Mouse (Mus musculus) ovary, adult 18-20 months (tissue): ENCODE data around the gene Megf9.

Experiments
- DNase-seq: peaks from one replicate; pipeline ENCODE4 v3.0.0; 2022; ENCODE audit warnings: low spot score, mixed read lengths

Megf9 gene

DNA sequence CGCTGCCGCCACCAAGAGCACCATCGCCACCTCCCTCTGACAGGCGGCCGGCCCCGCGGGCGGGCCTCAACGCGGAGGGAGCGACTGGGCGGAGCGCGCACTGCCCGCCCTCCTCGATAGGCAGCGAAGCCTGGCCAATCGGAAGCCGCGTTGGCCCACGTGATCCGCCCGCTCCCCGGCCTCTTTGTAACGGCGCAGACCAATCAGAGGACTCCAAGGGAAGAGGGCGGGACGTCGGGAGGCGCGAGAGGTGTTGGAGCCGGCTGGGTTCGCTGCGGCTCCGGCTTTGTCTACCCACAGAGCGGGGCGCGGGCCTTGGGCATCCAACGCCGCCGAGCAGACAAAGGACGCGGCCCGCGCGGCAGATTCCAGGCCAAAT is at the start of gene Megf9:
Gene Megf9 (minus strand): TSS at position 105 of the 379 bp plus-strand sequence.
- peak; percentile 98 for DNase-seq

DNA sequence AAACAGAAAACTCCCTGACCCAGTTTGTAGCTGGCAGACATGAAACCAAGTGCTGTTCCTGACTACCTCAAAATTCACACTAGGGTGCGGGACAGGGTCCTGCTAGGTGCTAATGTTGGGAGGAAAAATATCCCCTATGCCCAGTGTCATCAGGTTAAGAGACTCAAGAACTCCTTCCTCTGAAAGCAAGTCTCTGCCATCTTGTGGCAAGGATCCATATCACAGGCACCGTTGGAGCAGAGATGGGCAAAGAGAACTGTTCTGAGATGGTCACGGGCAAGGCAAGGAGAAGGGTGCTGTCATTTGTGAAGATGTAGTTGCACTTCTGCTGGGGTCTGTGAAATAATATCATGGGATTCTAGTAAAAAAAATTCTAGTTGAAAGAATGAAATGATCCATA is 44.9 kb upstream of the Megf9 start:
- no peak for DNase-seq

DNA sequence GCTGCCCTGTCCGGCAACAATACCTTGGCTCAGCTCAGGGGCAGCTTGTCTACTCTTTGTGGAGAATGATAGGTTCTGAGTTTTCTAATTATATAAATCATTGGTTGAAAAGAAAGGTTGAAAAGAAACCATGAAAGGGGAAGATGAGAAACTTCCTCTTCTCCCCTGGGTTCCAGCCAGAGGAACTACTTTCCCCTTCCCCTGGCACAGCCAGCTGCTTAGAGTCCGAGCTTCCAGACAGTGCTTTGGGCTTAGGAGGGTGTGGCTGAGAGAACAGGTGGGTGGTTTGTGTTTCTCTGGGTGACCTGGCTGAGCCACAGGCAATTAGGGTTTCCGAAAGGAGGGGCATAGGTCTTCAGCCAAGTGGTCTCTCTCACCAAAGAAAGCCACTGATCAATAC is 43.5 kb upstream of the Megf9 start:
- no peak for DNase-seq

DNA sequence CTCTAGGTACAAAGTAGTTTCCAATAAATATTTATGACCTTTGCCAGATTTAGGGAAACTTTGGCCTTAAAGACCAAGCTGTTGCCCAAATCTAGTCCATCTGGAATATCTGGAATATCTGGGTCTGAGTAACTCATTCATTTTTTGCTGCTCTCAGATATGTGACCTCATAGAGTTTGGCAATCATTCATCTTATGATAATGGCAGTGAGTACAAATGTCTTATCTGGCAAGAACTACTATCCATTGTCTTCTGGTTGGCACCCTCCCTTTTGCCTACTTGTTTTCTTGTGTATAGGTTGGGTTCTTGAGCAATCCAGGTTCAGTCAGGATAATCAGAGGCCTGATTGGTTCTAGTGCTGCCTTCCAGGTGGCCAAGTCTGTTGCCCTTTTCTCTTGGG is 41.3 kb upstream of the Megf9 start:
- DNase-seq = no peak

DNA sequence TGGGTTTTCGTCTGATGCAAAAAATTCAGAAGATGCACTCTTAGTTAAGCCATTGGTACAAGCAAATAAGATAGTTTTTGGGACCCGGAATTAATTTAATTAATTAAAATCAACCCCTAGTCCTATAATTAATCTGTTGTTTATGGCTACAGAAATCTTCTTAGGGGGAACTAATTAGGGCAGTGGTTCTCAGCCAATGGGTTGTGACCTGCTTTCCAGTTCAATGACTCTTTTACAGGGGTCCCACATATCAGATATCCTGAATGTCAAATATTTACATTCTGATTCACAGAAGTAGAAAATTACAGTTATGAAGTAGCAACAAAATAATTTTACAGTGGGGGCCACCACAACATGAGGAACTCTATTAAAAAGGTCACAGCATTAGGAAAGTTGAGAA is 39.1 kb upstream of the Megf9 start:
- no peak for DNase-seq

DNA sequence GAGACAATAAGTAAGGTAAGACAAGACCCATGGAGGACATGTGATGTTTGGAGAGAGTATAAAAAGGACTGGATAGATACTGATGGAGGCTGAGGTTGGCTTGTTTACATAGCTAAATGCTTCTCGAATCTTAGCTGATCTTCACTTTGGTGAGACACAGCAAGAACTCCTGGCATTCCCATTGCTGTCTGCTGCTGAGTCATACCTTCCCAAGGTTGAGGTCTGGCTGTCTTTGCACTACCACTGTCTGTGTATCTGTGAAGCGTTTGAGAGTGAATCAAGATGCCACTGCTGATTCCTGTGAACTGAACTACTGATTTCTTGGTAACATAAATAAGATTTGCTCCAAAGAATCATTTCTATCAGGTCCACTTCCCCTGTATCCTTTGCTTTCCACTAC is 19.1 kb upstream of the Megf9 start:
- peak; percentile 37 for DNase-seq

DNA sequence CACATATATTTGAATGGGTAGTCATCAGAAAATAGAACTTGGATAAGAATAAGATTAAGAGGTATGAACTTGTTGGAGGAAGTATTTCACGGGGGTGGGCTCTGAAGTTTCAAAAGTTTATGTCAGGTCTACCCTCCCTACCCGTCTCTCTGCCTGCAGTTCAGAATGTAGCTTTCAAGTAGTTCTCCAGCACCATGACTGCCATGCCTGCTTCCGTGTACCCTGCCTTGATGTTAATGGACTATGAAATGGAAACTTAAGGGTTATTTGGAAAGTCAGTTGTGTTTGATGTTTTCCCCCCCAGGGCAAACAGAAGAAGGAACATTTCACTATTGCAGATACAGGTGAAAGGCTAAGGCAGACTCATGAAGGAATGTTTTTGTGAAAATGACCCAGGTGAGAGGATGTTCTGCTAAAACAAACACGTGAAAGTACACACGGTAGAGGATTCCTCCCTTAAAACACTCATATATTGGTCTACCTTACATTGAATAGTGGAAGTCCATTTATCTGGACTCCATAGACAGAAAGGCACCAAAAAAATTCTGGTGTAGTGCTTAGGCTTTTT is 18.5 kb upstream of the Megf9 start:
- no peak for DNase-seq

DNA sequence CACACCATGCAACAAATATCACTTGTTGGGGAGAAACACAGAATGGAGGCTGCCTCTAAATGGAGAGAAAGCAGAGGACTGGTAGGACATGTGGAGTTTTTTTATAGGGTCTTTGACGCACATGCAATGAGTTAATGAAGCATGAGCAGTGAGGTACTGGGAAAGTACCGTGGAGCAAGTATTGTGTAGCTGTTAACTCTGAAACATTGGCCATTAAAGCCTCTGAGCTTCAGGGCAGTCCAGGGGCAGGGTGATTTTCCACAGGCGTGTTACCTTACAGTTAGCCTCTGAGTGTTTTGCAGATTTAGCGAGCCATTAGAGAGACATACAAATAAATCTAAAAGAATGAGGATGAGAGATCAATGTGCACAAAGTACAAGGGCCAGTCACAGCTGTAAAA is 17.3 kb upstream of the Megf9 start:
- DNase-seq = no peak

DNA sequence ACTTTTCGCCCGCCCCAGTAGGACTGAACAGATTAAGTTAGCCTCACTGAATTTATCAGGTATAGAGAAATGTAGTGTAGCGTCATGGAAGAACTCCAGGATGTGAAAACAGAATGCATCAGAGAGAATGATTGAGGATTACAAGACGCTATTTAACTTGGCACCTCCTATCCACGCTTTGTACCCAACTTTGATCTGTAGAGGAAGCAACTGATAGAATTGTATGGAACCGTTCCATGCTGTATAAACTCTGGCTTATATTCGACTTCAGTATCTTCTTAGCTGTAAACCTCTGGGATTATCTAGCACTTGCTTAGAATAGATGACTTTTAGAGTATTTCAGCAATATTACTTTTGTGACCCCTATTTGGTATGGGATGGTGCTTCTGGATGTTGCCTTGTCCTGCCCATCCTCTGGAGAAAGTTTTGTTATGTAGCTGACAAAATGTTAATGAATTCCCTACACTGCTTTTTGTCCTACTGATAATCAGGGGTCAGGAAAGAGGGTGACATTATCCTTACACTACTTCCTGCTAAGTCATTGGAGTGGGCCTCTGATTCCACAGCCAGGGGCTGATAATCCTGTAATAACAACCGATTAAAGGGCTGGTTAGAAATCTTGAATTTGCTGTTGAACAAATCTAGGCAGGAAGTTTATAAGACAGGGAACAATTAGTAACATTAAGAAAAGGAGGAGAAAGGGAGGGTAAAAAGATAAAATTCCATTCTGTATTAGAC is 12.8 kb upstream of the Megf9 start:
- DNase-seq = no peak

DNA sequence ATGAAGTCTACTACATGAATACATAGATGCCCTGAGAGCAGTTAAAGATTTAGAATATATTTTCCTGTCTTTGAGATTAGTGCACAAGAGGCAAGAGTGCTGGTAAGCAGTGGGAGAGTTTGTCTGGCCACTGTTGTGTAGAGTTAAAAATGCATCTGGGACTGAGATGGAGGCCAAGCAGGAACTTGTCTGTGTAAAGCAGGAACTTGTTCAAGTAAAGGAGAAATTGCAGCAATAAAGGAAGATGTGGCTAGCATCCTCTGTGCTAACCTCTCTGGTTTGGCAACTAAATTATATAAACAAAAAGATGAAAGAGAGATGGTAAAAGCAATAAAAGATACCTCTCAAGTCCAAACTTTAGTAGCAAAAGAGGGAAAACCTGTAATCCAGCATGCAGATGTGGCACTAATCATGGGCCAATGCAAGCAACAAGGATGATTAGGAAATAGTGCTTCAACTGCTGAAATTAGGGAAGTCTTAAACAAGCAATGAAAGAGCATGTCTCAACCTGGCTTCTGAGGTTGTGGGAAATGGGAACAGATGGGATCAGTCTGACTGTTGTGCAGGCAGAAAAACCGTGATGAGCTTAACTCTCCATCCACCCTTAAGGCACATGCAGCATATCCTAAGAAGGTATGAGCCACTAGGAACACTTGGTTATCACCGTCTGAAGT is 11.2 kb upstream of the Megf9 start:
- DNase-seq = no peak

DNA sequence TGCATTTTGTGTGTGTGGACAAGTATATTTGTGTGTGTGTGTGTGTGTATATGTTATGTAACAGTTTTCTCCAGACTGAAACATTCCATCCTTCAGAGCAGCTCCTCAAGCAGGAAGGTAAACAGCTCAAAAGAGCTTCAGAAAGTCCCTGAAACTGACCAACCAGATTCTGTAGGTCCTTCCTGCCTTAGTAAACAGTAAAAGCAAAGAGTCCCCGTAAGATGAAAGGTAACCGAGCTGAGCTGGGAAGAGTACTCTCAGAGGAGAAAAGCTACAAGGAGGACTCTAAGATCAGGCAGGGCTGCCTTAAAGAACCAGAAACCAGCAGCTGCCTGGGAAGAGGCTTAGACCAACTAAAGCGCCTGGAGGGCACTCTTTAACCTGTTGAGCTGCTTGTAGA is 9.6 kb upstream of the Megf9 start:
- DNase-seq = no peak

DNA sequence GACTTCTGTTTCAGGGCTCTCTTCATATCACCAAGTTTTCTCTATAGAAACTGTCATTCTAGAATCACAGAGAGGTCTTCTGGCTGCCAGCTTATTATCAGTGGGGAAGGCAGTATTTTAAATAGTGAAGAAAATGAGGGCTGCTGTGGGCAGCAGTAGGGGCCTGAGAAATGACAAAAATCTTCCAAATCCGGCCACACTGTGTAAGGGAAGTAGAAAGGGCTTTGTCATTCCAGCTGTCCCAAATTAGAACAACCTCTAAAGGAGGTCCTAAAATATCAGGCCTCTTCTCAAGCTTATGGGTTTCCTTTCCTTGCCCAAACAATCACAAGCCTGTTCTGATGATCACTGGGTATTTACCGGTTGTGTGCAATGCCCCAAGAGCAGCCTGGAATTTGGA is 7.6 kb upstream of the Megf9 start:
- DNase-seq = no peak

DNA sequence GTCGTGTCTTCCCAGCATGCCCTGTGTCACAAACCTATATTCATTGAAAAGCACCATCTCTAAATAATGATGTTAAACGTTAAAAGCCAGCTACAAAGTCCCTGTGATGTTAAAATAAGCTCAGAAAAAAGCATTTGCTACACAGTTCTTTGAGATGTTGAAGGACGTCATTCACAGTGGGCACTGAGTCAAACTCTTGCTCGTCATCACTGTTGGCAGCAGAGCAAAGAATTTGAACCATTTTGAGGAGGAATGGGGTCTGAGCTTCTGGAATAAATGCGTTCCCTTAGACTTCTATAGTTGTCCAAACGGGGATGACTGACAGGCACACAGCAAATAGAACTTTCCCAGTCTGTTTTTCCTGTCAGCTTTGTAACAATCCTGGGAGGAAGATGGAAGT is 5.9 kb upstream of the Megf9 start:
- no peak for DNase-seq

DNA sequence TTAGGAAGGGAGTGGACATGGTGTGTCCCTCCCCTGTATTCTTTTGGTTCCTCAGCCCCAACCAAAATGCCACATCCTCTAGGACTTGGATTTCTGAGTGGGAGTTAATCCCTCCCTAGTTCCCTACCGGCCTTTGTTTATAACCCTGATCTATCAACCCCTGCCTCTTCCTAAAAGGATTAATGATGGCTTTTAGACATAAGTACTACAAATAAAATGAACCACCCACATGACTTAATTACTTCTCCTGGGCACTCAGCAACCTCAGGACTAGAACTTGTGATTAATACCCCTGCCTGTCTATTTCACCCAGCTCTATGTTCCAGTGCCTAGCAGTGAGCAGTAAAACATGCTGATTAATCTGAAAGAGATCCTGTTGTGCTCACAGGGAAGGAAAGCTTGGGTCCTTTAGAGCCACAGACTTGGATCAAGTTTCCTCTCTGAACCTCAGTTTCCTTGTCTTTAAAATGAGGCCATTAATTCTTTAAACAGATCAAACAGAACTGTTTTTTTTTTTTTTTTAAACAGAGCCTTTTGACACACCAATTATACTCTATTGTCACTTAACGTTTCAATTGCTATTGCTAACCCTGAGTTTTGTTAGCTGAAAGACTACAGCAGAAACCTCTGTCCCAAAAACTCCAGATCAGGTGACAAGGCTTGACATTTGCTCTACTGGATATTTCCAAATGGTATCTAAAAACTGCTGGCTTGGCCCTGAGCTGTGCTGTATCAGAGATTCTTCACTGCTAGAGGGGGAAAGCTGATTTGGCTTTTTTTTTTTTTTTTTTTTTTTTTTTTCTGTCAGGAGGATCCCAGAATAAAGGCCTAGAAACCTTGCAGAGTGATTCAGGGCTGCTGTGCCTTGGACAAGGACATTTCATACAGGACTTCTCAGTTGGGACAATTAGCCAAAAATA is 2.1 kb upstream of the Megf9 start:
- DNase-seq = no peak

DNA sequence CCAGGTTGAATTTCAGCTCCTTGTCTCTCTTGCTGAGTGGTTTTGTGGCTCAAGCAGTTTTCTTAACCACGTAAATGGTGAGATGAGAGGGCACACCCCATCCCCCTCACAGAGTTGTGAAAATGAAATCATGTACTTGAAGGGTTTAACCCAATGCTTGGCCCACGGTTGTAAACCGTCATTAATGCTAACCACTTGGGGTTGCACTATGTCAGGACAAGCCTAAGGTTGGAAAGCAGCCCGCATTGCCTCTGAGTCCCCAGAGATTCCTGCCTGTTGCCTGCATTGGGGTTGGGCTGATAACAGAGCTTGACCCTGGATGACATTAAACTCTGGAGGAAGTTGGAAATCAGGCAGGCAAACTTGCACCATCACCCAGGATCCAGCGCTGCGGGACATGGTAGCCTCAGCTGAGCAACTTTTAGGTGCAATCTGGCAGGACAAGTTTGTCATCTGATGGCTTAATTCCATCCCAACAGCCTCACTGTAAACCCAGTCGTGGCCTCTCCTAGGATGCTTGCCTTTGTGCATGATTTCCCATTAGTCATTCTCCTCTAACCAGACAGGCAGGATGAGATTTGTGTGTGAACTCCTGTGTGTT is 1.0 kb upstream of the Megf9 start:
- no peak for DNase-seq

DNA sequence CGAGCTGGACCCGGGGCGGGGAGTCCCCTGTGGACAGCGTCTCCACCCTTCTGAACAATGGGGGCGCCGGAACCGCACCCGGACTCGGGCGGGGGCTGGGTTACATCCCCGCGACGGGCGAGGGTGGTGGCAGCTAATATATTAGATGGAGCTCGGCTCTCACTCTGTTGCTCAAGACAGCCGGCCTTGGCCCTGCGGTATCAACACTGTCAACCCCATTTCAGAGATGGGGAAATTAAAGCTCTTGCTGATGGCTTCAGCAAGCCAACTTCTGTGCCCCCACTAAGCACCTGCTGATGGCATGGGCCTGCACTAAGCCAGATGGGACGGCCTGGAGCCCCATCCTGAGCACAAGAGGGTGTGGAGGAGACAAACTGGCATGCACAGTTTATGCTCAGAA is 494 bp upstream of the Megf9 start:
- no peak for DNase-seq

DNA sequence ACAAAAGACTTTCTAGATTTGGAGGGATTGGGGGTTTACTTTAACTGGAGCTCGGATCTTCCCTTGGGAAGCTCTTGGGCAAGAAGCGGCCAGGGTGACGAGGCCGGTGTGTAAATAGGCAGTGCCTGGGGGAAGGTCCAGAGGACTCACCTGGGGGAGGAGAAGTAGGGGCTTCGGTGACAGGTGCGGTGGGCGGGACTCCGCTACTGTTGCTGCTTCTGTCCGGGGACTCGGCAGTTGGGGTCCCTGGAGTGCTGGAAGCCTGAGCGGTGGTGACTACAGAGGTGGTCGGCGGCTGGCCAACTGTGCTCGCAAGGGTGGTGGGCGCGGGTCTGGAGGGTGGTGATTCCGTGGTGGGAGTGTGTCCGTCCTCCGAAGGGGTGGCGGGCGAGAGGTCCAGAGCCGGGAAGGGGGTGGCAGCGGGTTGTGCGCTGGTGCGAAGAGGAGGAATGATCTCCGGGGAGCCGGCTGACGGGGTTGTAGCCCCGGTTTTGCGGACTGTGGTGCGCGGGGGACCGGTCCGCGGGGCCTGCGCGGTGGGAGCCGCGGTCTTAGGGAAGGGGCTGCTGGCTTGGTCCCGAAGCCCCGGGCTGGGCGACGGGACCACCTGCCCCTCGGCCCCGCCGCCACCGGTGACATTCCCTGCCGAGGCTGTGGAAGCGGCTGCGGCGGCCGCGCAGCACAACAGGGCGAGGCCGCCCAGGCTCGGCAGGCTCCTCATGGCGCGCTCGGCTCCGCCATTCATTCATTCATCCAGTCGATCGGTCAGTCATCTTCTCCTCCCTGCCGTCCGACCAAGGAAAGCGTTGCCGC is 511 bp downstream of the Megf9 start:
- no peak for DNase-seq

DNA sequence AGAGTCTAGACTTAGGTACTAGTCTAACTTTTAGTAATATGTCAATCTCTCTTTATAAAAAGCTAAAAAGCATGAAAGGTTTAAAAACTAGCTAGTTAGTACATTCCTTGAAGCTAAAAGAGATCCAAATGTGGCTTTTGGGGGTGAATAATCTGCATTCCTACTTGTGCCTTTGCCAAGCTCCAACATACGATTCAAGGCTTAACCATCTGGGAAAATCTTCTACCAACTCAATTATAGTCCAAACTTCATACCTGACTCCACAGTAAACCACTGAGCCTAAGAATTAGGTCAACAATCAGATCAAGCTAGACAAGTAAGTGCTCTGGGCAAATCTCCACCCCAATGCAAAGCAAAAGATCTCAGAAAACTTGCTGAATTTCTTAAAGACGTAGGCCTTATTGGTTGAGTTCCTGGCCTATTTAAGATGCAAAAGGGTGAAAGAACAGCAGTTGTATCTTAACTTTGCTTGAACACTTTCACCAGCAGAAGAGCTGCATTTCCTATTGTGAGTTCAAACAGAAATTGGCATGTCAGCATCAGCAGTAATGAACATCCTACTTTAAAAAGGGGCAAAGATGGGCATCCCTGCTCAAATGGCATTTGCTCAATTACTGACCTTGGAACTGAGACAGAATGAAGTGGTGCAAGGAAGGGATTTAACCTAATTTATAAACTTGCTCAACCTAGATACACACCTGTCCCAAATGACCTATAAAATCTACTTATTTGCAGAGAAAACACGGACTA is 1.6 kb downstream of the Megf9 start:
- DNase-seq = no peak

DNA sequence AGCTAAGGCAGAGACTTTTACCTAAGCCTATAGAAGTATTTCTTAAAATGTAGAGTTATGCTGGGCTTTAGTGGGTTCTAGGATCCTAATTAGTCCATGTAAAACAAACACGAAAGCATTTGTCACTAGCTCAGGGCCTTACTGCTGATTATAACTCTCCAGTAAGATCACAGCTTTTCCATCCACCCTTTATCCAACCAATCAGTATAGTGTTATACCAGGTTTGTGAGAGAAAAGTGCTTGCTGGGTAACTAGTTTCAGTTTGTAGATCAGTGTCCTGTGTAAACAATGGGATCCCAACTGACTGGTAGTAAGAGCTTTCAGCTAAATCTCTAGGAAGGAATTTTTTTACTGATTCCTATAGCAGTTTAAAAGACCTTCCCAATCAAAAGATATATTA is 3.8 kb downstream of the Megf9 start:
- no peak for DNase-seq

DNA sequence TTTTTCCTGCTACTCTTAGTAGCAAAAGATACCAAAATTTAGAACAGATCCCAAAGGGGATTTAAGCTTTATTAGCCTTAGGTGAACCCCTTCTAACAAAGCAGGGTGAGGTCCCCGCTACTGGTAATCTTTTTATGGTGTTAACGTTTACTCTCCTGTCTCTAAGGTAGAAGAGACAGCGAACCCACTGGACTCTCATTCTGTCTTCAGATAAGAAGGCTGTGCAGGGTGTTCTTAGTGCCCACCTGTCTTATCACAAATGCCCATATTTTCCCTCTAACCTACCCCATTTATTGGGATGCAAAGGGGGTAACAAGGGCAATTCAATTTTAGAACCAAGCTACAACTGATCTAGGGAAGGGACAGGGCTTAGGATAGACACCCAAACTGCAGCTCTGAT is 6.2 kb downstream of the Megf9 start:
- DNase-seq = no peak

DNA sequence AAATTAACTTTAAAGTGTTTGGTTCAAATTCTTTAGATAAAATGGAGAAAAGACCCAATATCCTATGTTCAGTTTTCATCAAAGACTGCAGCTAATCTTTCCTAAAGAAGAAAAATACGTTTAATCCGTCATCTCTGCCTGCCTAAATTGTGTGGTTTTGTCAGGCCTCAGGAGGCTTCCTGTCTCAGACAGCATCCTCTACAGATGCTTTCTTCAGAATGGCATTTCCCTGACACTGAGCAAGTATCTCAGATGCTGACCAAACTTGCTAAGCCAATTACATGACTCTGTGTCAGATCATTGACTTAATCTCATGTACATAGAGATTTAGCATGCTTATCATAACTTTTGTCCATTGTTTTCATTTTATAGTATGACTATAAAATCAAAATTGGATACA is 11.4 kb downstream of the Megf9 start:
- no peak for DNase-seq
